Mouse (Mus musculus): ENCODE results near the gene Gtf3c5. TPM values are rescaled to one million over a fixed set of nuclear protein-coding genes. Genes with fewer than 3 reads are reported as not detected.
A peak's percentile ranks its signal among the peaks of the same experiment; 100 is the strongest.

Gtf3c5 gene
- polyA plus RNA-seq, 1 experiment from 2014 or later: 51.6 TPM

DNA sequence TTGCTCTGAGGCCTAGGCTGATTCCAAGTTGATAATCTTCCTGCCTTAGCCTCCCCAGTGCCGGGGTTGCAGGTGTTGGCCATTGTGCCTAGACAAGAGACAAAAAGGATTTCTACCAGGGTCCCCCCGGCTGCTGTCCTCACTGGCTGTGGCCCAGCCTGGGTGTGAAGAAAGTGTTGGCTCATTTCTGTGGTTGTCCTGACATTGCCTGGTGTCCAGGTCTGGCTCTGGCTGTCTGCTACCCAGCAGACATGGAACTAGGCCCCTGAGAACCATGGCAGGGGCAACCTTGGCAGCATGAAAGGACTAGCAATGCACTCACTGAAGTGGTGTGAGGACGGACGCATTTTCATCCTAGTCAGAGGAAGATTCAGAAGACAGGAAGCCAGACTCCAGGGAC, 53.7 kb downstream of the Gtf3c5 start:
- Histone ChIP-seq H3K9ac (replicated peaks) (0 out of 2 replicates have a peak overlapping the region, but pooled peaks have one; percentile 33), H3K4me3 (replicated peaks) (no peak overlapping the region), H3K27me3 (no peaks in the 10 kb centered on the region), H3K4me2 (replicated peaks) (no peak overlapping the region), H3K4me1 (replicated peaks) (peaks cover 99% of the 10 kb centered on the region), H3K36me3 (no peaks in the 10 kb centered on the region), H3K27ac (no peak overlapping the region), H3K9me3 (no peaks in the 10 kb centered on the region)
- WGBS: 66% methylated on average over 4 of the region's 4 CpGs
- no peak for ATAC-seq

DNA sequence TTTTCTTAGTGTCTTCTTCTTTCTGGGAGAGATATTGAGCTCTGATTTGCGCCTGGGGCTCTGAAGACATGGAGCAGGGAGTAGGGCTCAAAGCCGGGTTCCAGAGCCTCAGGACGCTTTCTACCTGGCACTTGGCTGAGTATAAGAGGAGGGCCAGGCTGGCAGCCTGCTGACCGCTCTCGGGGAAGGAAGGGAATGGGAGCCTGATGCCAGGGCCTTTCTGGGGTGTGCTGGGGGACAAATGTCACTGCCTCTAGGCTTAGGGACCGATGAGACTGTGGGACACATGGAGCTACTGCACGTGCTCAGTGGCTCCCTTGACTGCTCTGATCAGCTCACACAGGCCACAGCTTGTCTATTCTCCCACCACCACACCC, 55.2 kb downstream of the Gtf3c5 start:
- Histone ChIP-seq H3K9ac (replicated peaks) (peak overlapping the region; percentile 24; the same call in 1 of the 2 replicates), H3K9me3 (no peaks in the 10 kb centered on the region), H3K27me3 (no peaks in the 10 kb centered on the region), H3K4me2 (replicated peaks) (no peak overlapping the region), H3K4me1 (replicated peaks) (peaks cover 99% of the 10 kb centered on the region), H3K27ac (no peak overlapping the region), H3K36me3 (no peaks in the 10 kb centered on the region), H3K4me3 (replicated peaks) (no peak overlapping the region)
- WGBS: 86% methylated on average over 7 of the region's 7 CpGs
- ATAC-seq: no peak

- H3K4me3 ChIP-seq (replicated peaks): no peak overlapping the region
- no peak for ATAC-seq
- WGBS: 88% methylated on average over 20 of the region's 20 CpGs
- no peaks in the 10 kb centered on the region for H3K27me3 ChIP-seq
- H3K27ac ChIP-seq: no peak overlapping the region
- peak overlapping the region; percentile 24; the same call in 1 of the 2 replicates for H3K9ac ChIP-seq (replicated peaks)
- H3K4me1 ChIP-seq (replicated peaks): peaks cover 96% of the 10 kb centered on the region
- no peaks in the 10 kb centered on the region for H3K36me3 ChIP-seq
- no peak overlapping the region for H3K4me2 ChIP-seq (replicated peaks)
- H3K9me3 ChIP-seq: no peaks in the 10 kb centered on the region
Observed at GRCm38 (mm10) chr2:28527436-28528353, 55.9 kb downstream of the Gtf3c5 start.

DNA sequence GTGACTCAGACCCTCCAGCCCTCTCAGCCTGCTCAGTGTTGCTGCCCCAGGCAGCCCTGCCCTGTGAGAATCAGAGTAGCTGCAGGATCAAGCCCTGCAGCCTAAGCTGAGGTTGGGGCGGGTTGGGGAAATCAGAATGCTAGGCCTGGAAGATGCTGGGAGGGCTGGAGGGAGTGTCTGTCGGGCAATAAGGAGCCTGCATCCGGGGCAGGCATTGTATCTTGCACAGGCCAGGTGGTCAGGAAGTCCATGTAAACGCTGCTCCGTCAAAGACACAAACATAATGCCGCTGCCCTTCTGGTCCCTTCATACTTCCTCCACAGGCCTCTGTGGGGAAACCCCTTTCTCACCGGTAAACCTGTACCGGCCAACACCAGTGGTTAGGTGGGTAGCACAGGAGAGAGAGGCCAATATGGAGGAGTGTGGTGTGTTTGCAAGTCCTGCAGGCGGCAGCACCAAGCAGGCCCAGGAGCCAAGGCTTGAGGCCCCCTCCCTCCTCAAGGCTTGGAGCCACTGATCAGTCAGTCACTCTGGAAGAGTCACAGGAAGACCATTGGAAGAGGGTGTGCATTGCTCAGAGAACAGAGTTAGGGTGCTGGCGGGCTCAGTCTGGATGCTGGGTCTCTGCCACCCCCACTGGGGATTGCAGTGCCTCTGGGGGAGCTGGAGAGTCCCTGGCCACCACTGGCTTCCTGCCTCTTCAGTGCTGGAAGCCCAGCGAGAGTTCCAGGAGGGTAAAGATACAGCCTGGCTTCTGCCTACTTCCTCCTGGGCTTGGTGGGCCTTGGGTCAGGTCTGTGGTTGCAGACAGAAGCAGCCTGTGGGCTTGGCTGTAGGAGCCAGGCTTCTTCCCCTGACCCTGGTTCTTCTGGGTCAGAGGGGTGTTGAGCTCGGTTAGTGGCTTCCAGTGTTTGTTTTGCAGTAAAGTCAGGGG, 57.3 kb downstream of the Gtf3c5 start:
- Histone ChIP-seq H3K4me3 (replicated peaks) (0 out of 2 replicates have a peak overlapping the region, but pooled peaks have one; percentile 5), H3K4me2 (replicated peaks) (peak overlapping the region; percentile 33), H3K36me3 (peaks cover 4% of the 10 kb centered on the region; the same call in 1 of the 2 replicates), H3K27me3 (no peaks in the 10 kb centered on the region), H3K9ac (replicated peaks) (peak overlapping the region; percentile 39), H3K27ac (peak overlapping the region; percentile 80), H3K4me1 (replicated peaks) (peaks cover 94% of the 10 kb centered on the region), H3K9me3 (no peaks in the 10 kb centered on the region)
- 44% methylated on average over 12 of the region's 12 CpGs for WGBS
- ATAC-seq: peak; percentile 9

GRCm38 (mm10) chr2:28525219-28525942, 58.2 kb downstream of the Gtf3c5 start:
- H3K9me3 ChIP-seq: no peaks in the 10 kb centered on the region
- peaks cover 94% of the 10 kb centered on the region for H3K4me1 ChIP-seq (replicated peaks)
- 8% methylated on average over 11 of the region's 11 CpGs for WGBS
- H3K4me3 ChIP-seq (replicated peaks): 0 out of 2 replicates have a peak overlapping the region, but pooled peaks have one; percentile 5
- no peaks in the 10 kb centered on the region for H3K27me3 ChIP-seq
- peak overlapping the region; percentile 80 for H3K27ac ChIP-seq
- H3K36me3 ChIP-seq: peaks cover 4% of the 10 kb centered on the region; the same call in 1 of the 2 replicates
- H3K9ac ChIP-seq (replicated peaks): peak overlapping the region; percentile 39
- peak; percentile 80 for ATAC-seq
- H3K4me2 ChIP-seq (replicated peaks): peak overlapping the region; percentile 33

DNA sequence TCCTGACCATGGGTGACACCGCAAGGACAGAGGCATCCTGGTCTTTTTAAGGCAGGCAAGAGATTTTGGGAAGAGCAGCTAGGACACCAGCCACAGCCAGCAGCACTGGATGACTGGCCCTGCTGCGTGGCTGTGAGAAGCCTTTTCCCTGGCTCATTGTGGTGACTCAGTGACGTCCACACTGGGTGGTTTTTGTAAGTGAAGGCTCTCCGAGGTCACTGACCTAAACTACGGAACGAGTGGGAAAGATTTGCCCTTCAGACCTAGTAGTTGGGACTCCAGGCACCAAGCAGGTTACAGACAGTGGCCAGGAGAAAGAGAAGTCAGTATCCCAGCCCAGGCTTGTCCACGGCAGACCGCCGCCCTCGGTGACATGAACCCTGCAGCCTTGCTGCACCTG, 59.1 kb downstream of the Gtf3c5 start:
- no peaks in the 10 kb centered on the region for H3K9me3 ChIP-seq
- H3K4me2 ChIP-seq (replicated peaks): no peak overlapping the region
- H3K4me3 ChIP-seq (replicated peaks): no peak overlapping the region
- 0 out of 2 replicates have a peak overlapping the region, but pooled peaks have one; percentile 2 for H3K9ac ChIP-seq (replicated peaks)
- 74% methylated on average over 10 of the region's 10 CpGs for WGBS
- H3K27ac ChIP-seq: peak overlapping the region; percentile 80
- peaks cover 6% of the 10 kb centered on the region for H3K36me3 ChIP-seq
- no peaks in the 10 kb centered on the region for H3K27me3 ChIP-seq
- ATAC-seq: no peak
- peaks cover 93% of the 10 kb centered on the region for H3K4me1 ChIP-seq (replicated peaks)

DNA sequence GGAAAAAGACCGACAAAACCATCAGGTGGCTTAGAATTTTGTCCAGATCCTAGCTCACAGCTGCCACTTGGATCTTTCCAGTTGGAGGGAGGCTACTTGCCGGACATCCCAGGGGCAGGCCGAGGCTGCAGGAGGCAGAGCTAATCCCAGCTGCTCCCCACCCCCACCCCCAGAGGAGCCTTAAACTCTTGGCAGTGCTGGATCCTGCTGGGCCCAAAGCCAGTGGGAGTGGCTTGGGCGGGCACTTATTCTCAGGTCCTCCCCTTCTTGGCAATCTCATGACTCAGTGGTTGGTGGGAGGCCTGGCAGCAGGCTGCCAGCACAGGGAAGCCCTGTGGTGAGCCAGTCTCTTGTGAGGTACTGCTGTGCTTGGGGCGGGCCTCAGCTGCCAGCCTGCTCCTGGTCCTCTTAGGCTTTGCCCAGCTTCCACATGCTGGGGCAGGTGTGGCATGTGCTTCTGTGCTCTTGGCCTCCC, 59.9 kb downstream of the Gtf3c5 start:
- 15% methylated on average over 5 of the region's 5 CpGs for WGBS
- Histone ChIP-seq H3K9ac (replicated peaks) (no peak overlapping the region), H3K27me3 (no peaks in the 10 kb centered on the region), H3K36me3 (peaks cover 8% of the 10 kb centered on the region), H3K27ac (peak overlapping the region; percentile 80), H3K4me1 (replicated peaks) (peaks cover 93% of the 10 kb centered on the region), H3K4me3 (replicated peaks) (no peak overlapping the region), H3K9me3 (no peaks in the 10 kb centered on the region), H3K4me2 (replicated peaks) (no peak overlapping the region)
- ATAC-seq: peak; percentile 76

DNA sequence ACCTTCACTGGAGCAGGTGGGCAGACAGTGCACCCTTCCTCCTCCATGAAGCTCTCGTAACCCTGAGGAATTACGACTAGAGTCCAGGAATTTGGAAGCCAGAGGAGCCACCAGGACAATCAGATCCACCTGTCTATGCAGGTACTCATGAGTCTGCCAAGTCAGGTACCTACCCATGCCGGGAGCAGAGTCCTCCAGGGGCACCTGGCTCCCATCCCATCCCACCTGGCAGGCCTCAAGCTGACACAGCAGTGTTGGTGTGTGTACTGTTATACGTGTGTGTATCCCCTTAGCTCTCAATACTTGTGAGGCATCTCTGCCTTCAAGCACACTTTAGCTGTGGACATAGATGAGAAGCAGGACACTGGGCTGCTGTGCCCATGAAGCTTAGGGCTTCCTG, 61.4 kb downstream of the Gtf3c5 start:
- no peak overlapping the region for H3K4me2 ChIP-seq (replicated peaks)
- WGBS: 96% methylated on average over 4 of the region's 4 CpGs
- H3K27me3 ChIP-seq: no peaks in the 10 kb centered on the region
- ATAC-seq: no peak
- H3K4me1 ChIP-seq (replicated peaks): peaks cover 93% of the 10 kb centered on the region
- H3K27ac ChIP-seq: no peak overlapping the region
- H3K4me3 ChIP-seq (replicated peaks): no peak overlapping the region
- no peak overlapping the region for H3K9ac ChIP-seq (replicated peaks)
- no peaks in the 10 kb centered on the region for H3K9me3 ChIP-seq
- H3K36me3 ChIP-seq: peaks cover 12% of the 10 kb centered on the region

DNA sequence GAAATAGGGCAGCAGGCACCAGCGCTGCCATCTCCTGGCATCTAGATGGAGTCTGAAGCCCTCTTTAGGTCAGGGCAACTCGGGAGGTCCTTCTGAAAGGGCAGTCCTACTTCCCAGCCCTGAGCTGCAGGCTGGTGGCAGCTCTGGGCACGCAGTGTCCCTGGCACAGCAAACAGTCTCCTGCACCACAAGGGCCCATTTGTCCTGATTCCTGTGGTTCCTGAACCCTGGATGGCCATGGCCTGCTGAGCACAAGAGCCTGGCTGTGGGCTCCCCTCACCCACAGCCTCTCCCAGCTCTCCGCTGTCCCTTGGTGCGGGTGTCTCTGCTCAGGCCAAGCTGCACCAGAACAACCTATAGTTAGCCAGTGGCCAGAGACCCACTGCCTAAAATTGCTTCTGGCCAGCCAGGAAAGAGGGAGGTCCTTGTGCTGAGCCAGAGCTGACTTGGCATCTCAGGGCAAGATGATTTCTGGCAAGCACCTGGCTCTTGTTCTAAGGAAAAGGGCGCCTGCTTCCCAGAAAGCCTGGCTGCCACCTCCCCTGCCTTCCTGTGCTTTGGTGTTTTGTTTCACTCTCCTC, 61.9 kb downstream of the Gtf3c5 start:
- no peak overlapping the region; the same call in 1 of the 2 replicates for H3K9ac ChIP-seq (replicated peaks)
- no peak overlapping the region for H3K27ac ChIP-seq
- H3K4me3 ChIP-seq (replicated peaks): no peak overlapping the region
- H3K27me3 ChIP-seq: no peaks in the 10 kb centered on the region
- H3K4me2 ChIP-seq (replicated peaks): no peak overlapping the region
- no peak for ATAC-seq
- H3K9me3 ChIP-seq: no peaks in the 10 kb centered on the region
- peaks cover 12% of the 10 kb centered on the region for H3K36me3 ChIP-seq
- 93% methylated on average over 6 of the region's 6 CpGs for WGBS
- peaks cover 94% of the 10 kb centered on the region for H3K4me1 ChIP-seq (replicated peaks)

- Histone ChIP-seq H3K36me3 (peaks cover 20% of the 10 kb centered on the region), H3K27me3 (no peaks in the 10 kb centered on the region), H3K9me3 (no peaks in the 10 kb centered on the region), H3K27ac (no peak overlapping the region), H3K9ac (replicated peaks) (no peak overlapping the region), H3K4me3 (replicated peaks) (no peak overlapping the region), H3K4me1 (replicated peaks) (peaks cover 94% of the 10 kb centered on the region), H3K4me2 (replicated peaks) (no peak overlapping the region)
- WGBS: 64% methylated on average over 5 of the region's 5 CpGs
- ATAC-seq: no peak
Observed at GRCm38 (mm10) chr2:28520581-28520980, 63.0 kb downstream of the Gtf3c5 start.

GRCm38 (mm10) chr2:28518231-28518630, 65.3 kb downstream of the Gtf3c5 start:
- Histone ChIP-seq H3K27ac (peak overlapping the region; percentile 55), H3K4me2 (replicated peaks) (peak overlapping the region; percentile 29), H3K9me3 (no peaks in the 10 kb centered on the region), H3K4me1 (replicated peaks) (peaks cover 87% of the 10 kb centered on the region), H3K4me3 (replicated peaks) (no peak overlapping the region), H3K27me3 (no peaks in the 10 kb centered on the region), H3K9ac (replicated peaks) (peak overlapping the region; percentile 8; the same call in 1 of the 2 replicates), H3K36me3 (peaks cover 25% of the 10 kb centered on the region)
- ATAC-seq: no peak
- 15% methylated on average over 2 of the region's 2 CpGs for WGBS
